Mouse (Mus musculus) gastrocnemius, postnatal 14 days (tissue): ENCODE measurements at regions not wholly inside any gene's neighbourhood (a gene's known extent, or its start where the extent isn't known, plus 50 kb on each side); places are given as distances from the start of the nearest gene placed in this dataset.

Source experiments
- DNase-seq: peaks from one replicate; pipeline ENCODE4 v3.0.0; 2021; ENCODE audit warnings: mixed read lengths
- intact Hi-C: fragments of 180-260 bp; cut with DNase I; formaldehyde crosslinking; loops from one replicate; pipeline ENCODE4 v1.15.1; 2025; ENCODE audit warnings: low total_unique reads

DNA sequence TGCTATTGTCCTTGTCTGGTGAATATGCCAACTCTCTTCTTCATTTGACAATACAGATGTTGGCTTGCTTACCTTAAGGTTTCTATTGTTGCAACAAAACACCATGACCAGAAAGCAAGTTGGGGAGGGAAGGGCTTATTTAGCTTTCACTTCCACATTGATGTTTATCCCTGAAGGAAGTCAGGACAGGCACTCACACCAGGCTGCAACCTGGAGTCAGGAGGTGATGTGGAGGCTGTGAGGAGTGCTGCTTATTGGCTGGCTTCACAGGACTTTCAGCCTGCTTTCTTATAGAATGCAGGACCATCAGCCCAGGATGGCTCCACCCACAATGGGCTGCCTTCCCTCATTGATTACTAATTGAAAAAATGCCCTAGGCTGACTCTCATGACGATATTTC is 177.9 kb upstream of the Kif2a start:
- intact Hi-C loops: no loop called here

DNA sequence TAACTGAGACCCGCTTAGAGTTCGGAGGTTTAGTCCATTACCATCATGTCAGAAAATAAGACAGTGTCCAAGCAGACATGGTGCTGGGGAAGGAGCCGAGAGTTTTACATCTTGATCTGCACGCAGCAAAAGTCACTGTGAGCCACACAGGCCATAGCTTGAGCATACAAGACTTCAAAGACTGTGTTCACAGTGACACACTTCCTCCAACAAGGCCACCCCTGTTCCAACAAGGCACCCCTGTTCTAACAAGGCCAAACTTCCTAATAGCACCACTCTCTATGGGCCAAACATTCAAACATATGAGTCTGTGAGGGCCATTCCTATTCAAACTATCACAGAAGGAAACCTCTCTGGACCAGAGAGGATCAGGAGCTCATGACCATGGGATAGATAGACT is 171.5 kb upstream of the Kif2a start:
- intact Hi-C loops: no loop called here
- no peak for DNase-seq

More for the DNA sequence above, 177.9 kb upstream of the Kif2a start:
- no peak for DNase-seq

DNA sequence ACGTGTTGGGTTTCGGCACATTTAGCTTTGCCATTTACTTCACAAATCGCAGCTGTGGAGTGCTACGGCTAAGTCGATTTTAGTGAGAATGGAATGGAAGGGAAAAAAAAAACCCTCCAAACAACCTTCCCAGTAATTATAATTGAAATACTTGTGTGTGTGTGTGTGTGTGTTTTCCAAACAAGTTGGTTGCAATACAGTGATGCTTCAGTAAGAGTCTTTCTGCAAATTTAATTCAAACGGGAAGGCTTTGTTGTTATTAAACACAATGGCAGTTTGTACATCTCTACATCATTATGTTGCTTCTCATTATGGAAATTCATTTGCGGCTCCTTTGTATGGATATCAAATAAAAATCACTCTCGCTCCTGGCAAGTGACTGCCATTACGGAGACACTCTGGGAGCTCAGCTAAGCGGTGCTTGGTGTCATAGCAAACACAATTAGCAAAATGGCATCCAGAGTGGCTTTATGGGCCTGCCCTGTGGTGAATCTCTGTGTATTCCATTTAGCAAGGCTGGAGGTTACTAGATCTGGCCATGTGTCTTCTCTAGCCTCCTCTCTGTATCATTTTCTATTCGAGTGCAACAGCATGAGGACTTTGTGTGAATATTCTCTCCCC is 165.4 kb upstream of the Kif2a start:
- intact Hi-C loops: no loop called here
- DNase-seq: no peak

DNA sequence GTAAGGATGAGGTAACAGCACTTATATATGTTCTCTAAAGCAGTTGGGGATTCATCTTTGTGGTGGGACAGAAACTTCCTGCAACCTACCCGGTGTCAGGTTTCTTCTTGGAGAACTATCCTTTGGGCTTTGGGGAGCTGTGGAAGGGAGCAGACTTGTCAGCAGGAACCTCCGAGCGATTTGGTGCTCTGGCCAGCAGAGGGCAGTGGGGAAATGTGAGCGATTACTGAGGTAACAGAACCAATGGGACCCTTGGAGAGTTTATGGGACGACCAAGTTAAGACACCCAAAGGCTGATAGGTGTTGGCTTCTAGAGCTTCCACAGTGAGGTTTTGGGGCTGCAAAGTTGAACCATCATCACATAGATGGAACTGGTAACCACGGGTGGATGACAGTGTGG is 160.6 kb upstream of the Kif2a start:
- intact Hi-C loops: loop anchor here (5.0 kb wide), 1 partner anchor 970 kb away; no protein-coding TSS in a partner anchor
- peak; percentile 18 for DNase-seq

DNA sequence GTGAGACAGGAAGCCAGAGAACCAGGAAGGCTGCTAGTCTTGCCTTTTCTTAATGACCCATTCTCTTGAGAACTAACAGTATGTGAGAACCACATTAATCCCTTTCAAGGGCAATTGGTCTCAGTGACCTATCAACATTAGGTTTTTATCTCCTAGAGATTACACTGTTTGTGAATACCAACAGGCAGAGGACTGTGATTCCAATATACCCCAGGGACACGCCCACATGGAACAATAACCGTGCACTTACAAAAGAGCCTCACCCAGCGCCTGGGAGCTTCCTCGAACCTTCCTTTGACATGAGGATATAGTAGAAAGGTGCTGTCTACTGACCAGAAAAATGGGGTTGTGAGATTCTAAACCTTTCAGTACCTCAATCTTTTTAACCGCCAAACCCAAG is 157.6 kb upstream of the Kif2a start:
- intact Hi-C loops: no loop called here
- DNase-seq: no peak

DNA sequence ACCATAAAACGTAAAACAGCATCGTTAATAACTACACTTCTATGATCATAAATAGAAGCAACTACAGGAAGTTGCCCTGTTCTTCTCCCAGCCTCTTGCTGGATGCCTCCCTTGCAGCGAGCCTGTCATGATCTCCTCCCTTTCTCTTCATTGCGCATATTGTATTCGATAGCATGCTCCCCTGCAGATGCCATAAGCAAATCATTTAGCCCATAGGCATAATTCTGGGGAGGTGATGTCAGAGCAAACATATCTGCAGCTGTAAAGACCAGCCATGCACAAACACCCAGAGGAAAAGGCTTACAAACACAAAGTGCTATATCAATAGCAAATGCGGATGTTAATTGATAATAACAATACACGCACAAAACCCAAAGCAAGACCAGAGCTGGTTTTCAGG is 155.7 kb upstream of the Kif2a start:
- intact Hi-C loops: no loop called here
- no peak for DNase-seq

DNA sequence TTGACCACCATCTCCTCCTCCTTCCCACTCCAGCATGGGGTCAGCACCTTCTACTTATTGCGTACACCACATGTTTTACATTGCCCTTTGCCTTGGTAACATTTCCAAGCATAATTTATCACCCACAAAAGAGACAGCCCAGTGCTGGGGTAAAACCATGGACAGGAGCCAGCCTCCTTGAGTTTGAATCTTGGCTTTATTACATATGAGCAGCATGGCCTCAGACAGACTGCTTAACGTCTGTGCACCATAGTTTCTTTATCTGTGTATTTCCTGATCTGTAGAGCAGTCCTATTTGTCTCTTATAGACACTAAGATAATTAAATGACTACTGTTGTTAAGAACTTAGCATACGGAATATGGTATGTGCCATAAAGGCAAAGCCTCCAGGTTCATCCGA is 154.0 kb upstream of the Kif2a start:
- intact Hi-C loops: no loop called here
- DNase-seq: no peak

DNA sequence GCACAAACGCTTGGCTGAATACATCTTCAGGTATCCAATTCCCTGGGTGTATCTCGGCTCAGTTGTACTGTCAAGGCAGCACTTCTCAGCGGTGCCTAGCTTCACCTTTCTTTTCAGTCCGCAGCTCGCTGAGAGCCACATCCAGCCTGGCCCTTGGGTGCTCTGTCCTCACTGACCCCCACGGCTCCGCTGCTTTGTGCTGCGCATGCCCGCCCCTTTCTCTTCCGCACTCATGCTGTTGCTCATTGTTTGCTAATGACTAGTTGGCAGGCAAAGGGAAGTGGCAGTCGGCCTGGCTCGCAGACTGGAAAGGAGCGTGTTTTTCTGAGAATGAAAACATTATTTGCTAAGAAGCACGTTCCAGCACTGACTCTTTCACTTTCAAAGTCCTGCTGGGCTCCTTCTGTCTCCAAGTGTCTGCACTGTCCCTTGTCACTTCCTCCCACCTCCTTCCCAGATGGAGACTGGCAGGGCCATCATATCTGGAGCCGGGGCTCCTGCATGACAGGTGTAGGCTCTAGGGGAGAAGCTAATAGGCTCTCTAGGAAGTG is 146.7 kb upstream of the Kif2a start:
- intact Hi-C loops: no loop called here
- DNase-seq: peak; percentile 14

DNA sequence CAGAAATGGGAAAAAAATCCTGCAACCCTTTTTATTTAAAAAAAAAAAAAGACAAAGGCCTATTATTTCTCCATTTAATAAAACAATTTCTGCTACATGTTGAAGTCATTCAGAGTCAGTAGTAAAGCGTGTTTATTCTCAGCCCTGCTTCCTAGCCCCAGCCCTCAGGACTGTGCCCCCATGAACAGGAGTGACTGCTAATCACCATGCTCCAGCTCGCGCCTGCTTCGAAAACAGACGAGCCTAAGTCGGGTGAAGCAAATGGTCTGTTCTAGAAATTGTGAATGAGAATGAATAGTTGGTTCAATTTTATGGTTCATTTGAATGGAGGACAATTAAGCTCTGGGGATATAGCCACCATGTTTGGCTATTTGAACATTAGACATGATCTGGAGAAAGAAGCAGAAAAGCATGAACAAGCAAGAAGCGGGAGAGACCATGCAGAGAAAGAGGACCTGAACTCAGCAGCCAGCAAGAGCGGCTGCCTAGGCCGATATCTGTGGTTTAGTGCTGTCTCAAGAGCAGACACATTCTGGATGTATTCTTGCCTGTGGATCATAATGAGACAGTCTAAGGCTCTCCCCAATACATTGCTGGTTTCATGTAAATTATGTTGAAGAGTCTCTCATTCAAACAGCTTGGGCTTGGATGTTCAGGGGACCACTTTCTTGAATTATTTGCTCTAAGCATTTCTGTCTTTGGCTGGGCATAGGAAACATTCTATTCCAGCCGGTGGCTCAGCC is 146.1 kb upstream of the Kif2a start:
- intact Hi-C loops: no loop called here

DNA sequence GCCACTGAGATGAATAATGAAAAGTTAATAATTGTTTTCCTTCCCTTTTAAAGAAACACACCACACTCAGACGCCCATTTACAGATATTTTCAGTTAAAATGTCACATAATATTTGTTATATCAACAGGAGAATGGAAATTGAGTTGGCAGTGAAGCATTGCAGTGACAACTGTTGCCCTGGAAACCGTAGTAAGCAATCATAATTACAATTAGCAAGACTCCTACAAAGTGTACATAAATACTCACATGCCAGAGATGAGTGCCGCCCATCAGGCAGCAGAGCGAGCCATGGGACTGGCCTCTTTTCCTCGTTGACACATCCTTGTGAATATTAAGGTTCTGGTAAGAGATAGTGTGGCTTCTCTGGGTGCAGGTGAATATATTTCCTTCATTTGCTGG is 129.6 kb upstream of the Kif2a start:
- intact Hi-C loops: no loop called here
- no peak for DNase-seq

More for the DNA sequence above, 146.1 kb upstream of the Kif2a start:
- no peak for DNase-seq

DNA sequence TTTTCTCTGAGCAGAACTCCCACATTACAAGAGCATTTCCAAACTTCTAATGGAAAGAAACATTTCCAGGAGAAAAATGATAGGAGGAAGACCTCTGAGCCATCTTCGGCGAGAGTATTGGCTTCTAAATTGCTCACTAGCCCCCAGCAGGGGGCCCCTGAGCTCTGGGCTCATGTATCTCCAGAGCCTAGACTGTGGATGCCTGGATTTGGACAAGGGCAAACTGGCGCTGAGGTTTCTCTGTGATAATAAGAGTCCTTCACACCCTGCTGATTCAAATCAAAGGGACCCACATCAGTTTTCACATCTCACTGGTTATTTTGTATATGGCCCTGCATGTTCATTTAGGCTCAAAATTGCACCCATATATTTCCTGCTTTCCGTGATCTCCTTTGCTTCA is 119.3 kb upstream of the Kif2a start:
- intact Hi-C loops: no loop called here
- no peak for DNase-seq

DNA sequence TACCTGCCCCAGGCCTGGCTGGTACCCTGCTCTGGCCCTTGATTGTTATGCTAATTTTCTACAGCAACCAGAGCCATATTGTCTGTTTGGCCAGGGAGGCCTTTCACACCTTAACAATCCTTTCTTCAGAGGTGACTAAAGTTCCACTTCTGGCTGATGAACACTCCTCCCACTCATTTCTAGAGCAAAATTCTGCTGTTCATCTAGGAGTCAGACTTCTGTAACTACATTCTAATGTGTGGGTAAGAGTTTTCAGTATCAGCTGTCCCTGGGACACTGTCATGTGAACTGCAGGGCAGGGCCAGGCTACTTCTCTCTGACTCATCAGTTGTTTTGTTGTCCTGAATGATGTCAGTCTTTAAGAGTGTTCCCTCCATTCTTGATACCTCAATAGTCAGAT is 112.2 kb upstream of the Kif2a start:
- DNase-seq: no peak
- intact Hi-C loops: no loop called here

DNA sequence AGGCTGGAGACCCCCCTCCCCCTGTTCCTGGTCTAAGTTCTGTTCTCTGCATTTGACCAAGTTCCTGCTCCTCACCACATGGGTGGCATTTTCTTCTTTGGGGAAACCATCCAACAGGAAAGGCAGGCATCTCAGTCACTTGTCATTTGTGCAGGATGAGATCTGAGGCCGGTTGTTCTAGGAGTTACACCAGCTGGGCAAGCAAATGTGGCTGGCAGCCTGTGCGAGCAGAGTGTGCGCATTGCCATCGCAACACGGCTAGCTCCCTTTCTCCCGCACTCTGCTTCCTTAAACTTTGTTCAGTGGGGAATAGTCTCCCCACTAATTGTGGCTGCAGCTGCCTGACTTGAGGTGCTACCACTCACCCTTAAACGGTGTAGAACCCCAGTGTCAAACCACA is 104.7 kb upstream of the Kif2a start:
- intact Hi-C loops: no loop called here
- no peak for DNase-seq

DNA sequence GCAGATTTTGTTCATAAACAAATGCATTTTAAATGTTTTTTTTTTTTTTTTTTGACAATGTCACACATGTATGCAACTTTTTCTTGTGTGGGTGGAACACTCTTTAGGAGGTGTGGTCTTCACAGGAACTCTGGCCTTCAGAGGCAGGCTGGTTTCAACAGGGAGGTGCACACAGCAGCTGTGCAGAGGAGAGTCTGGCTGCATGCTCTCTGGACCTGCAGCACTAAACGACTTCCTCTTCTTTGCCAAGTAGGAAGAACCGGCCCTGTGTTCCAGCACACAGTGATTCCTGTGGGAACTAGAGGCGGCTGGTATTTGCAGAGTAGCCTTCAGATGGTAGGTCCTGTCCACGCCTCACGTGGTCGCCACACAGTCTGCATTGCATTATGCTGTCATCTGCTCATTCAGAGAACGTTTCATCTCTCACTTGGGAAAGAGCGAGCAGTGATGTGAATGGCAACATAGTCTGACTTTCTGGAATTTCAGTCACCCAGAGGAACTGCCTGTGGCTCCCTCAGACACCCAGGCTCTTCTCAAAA is 102.3 kb upstream of the Kif2a start:
- no peak for DNase-seq
- intact Hi-C loops: no loop called here

DNA sequence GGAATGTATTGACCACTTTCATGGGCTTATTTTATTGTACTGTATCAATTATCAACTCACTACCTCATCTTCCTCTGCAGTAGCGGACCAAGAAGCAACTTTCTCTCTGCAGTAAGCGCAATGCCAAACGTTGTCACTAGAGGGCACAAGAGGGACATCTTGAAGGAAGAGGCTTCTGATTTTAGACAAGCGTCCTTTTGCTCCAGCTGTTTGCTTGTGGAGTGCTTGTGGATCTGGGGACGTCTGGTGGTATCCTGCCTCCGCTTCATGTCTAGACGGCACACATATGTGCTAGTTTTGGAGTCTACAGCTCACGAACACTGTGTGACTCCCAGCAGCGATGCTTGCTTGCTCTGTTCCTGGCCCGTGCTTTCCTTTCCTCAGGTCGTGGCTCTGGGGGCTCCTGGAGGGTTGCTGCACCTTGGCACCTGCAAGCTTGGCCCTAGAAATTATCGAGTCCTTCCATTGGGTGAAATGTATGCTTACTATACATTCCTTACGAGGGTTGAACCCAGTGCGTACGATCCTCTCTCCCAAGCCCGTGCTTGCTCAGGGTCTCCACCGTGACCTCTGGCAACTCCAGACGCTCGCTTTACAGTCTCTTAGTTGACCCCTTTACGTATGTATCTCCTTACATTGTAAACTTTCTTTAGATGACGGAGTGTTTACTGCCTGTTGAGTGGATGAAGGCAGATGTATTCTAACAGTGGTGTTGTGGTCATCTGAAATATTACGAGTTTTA is 92.2 kb upstream of the Kif2a start:
- intact Hi-C loops: no loop called here
- peak; percentile 75 for DNase-seq

DNA sequence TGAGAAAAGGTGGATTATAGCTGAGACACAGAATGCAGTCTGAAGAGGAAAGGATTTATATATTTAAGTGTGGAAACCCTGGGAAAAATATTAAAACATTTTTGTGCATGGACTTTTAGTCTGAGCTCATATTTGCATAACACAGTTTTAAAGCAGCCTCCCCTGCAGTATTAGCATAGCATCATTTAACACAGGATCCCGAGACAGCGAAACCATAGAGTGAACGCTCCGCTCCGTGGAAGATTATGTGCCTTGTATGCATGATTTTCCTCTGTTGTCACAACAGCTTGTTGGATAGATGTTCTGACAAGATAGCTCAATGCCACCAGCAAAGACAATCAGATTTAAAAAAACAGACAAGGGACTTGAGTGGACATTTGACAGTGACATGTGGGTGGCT is 86.1 kb upstream of the Kif2a start:
- no peak for DNase-seq
- intact Hi-C loops: no loop called here

DNA sequence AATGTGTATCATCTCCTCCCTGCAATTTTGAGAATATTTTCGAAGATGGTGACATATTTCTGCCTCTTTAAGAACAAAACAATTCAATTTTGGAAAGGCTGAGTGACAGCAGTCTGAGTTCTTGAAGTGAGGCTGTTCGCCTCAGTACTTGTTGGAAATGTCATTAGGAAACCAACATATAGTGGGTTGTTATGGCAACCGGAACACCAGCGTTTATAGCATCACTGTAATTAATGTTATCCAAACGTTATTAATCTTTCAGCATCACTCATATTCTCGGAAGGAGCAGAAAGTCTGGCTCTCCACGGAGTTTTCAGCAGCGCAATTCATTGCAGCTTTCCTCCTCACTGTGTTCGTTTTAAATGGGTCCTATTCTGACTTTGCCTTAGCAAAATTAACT is 85.6 kb upstream of the Kif2a start:
- intact Hi-C loops: no loop called here
- DNase-seq: no peak

DNA sequence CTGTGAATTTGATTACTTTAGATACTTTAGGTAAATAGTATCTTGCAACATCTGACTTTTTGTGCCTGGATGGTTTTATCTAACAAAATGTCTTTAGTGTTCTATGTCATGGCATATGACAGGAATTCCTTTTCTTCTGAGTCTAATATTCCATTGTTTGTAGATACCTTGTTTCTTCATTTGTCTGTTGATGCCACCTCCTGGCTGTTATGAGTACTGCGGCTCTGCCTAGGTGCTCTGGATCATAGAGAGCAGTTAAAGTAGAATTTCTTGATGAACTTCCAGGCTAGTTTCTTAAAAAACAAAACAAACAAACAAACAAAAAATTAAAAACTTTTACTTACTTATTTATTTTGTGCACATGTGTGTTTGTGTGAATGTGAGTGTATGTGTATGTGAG is 83.6 kb upstream of the Kif2a start:
- intact Hi-C loops: no loop called here
- DNase-seq: peak; percentile 29

DNA sequence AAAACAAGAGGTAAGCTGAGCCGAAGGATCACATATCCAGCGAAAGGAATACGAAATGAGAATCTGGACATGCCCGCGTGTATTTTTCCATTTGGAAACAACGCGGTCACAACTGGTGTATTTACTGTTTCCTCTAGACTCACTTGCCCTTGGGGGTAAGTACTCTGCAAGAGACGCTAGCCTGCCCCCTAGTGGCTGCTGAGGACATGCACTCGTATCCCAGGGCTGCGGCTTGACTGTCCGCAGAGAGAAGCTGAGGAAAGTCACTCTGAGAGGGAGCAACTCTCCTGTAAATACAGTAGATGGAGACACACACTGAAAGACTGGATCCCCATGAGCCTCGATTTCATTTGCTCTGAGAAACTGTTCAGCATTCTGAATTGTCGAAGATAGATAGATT is 79.7 kb upstream of the Kif2a start:
- intact Hi-C loops: no loop called here
- peak; percentile 90 for DNase-seq

DNA sequence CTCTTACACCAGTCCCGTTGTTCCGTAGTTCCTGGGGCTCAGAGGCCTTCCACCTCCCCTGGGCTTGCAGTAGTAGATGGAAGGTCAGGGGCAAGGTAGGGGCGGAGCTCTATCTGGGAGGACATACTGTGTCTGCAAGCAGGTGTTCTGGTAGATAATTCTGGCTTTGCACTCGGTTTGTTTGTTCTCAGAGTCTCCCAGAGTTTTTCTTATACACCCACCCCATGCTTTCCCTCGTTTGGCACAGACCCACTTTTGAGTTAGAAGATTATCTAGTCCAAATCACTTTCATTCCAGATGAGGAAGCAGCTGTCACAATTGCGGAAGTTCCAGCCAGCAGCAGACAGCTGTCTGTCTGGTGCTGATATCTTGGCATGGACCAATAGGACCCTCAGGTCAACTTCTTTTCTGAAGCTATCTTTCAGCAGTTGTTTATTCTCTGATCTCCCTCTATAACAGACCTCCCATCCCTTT is 79.0 kb upstream of the Kif2a start:
- intact Hi-C loops: no loop called here
- no peak for DNase-seq
